Mouse (Mus musculus) T-helper 1 cell (primary cell): ENCODE measurements at regions not wholly inside any gene's neighbourhood (a gene's known extent, or its start where the extent isn't known, plus 50 kb on each side); places are given as distances from the start of the nearest gene placed in this dataset.
"Not testable (repeated sequence)": the region's sequence is repeated elsewhere in the genome, so short reads cannot be mapped to it uniquely, and the experiment has no call there.

Experiments used
- in situ Hi-C: fragments of 300-600 bp; cut with MboI, MseI; formaldehyde crosslinking; loops from one replicate; pipeline ENCODE4 v1.15.1; 2025; ENCODE audit warnings: high pct_unique_total_duplicates

- in situ Hi-C loops: no loop called here
Measured at GRCm38 (mm10) chr19:35034408-35034807, 112.2 kb downstream of the Kif20b start.

DNA sequence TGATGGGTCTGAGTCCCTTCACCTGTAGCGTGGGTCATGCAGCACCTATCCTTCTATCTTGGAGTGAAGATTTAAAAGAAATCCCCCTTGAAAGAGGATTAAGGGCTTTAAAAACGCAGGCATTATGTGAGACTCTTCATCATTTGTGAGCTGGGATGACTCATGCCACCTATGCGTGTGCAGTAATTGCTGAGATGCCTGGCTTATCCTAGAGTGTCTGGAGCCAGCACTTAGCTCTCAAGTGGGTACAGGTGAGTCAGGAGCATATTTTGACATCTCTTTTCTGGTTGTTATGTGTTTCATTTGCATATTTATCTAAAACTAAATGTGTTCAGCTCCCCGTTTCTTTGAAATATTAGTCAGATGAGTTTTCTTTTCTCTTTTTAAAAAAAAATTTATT lies 123.4 kb downstream of the Kif20b start:
- in situ Hi-C loops: no loop called here

DNA sequence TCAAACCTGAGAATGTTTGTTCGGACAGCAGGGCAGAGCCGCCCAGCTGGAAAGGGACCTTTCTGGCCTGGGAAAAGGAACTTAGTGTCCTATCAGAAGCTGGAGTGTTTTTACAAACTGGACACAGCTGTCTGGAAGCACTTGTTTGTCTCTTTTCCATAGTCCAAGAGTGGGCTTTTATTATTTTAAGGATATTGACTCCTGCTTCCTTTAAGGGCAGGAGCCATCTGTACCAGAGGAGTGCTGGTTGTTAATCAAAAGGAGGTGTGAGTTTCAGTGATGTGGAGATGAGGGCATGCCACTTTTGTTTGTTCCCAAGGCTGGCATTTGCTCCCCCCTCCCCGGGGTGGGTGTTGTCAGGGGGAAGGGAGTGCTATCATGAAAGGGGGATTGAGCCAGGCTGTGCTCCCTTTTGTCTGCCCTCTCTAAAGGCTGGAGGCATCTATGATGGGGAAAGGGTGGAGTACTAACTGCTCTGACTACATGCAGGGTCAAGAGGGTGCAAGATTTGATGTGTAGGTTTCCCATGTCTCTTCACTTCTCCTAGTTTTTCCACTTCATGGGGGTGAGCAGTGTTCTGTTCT lies 144.3 kb downstream of the Kif20b start:
- in situ Hi-C loops: loop anchor here (10.0 kb wide), 2 partner anchors 62 to 318 kb away; no protein-coding TSS in a partner anchor

DNA sequence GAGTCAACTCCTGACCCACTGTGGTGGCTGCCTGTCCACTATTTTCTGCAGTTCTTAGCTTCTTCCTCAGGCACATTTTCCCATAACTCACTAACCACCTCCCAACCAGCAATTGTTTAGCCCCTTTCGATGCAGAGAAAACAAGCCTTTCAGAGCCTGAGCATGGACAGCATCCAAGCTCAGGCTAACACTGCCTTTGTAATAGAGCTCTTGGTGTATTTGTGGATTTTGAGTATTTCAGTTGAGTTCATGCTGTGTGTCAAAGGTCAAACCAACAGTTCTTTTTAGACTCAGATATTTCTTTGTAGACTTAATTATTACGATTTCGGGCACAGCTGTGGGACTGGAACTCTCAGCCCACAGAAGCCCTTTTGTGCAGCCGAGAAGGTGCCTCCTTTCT lies 159.0 kb downstream of the Kif20b start:
- in situ Hi-C loops: loop anchor here (10.0 kb wide), 1 partner anchor 1164 kb away; no protein-coding TSS in a partner anchor

DNA sequence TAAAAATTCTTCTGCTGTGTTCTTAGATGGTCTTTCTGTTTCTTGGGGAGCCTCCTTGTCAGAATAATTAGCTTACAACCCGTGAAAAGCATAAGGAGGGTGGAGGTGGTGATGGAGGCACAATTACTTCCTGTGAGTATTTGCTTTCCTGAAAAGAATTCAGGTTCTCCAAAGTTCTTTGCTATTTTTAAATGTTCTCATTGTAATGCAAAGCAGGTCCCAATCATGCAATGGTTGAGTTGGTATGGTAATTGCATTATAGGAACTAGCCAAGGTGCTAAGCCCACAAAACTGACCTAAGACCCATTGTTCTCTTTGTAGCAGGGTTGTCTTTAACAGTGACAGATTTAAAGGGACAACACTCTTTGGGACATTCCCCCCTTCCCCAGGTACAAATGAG lies 179.1 kb downstream of the Kif20b start:
- in situ Hi-C loops: no loop called here

DNA sequence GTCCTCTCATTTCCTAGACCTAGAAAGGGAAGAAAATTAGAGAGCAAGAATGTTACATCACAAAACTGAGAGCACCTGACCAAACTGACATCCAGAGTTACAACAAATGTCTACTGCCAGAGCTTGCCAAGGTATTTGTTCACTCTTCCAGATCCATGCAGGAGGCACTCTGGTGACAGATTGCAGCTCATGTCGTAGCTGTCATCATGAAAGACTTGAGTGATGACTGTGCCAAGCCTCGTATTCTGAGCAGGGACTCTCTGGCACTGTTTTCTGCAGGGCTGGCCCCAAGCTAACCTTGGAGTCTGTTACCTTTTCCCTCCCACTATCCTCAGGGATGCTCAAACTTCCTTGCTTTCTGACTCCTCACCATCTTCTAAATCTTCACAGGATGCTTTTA lies 192.2 kb downstream of the Kif20b start:
- in situ Hi-C loops: loop anchor here (10.0 kb wide), 2 partner anchors 1160 to 1650 kb away; no protein-coding TSS in a partner anchor

GRCm38 (mm10) chr19:35125278-35125677 lies 203.1 kb downstream of the Kif20b start:
- in situ Hi-C loops: loop anchor here (10.0 kb wide), 1 partner anchor 950 kb away; no protein-coding TSS in a partner anchor

- in situ Hi-C loops: loop anchor here (10.0 kb wide), 1 partner anchor 948 kb away; no protein-coding TSS in a partner anchor
Measured at GRCm38 (mm10) chr19:35126594-35127051, 204.5 kb downstream of the Kif20b start.

DNA sequence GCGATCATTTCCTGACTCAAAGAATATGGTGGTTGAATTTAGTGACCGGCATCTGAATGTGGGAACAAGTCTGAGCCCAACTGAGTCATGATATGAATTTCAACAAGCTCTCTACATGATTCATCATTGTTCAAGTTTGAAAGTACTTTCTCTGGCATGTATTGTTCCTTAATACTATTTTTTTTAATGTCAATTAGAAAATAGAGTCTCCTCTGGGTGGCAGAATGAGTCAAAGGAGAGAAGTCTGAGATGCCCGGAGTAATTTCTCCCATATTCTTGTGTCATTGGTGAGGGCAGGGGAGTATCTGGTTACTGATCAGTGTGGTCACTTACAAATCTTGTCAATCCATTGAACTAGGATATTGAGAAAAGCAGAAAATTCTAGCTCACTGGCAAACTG lies 205.9 kb downstream of the Kif20b start:
- in situ Hi-C loops: loop anchor here (10.0 kb wide), 1 partner anchor 947 kb away; no protein-coding TSS in a partner anchor

DNA sequence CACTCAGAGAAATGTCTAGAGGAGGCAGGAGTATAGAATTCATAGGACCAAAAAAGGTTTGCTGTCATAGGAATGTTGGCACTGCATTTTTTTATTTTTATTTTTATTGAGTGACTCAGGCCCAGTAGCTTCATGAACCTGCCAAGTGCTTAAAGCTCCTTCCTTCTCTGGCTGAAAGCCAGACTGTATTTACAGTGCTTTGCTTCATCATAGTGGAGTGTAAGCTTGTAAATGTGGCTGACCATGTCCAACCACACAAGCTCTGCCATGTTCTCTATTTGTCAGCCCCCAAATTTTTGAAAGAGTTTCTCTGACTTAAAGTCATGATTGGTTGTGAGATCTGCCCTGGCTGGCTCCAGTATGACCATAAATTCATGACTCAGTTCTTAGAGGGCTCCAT lies 221.0 kb downstream of the Kif20b start:
- in situ Hi-C loops: loop anchor here (10.0 kb wide), 1 partner anchor 698 kb away; no protein-coding TSS in a partner anchor

- in situ Hi-C loops: loop anchor here (10.0 kb wide), 1 partner anchor 699 kb away; no protein-coding TSS in a partner anchor
Measured at GRCm38 (mm10) chr19:35143781-35144180, 221.6 kb downstream of the Kif20b start.

DNA sequence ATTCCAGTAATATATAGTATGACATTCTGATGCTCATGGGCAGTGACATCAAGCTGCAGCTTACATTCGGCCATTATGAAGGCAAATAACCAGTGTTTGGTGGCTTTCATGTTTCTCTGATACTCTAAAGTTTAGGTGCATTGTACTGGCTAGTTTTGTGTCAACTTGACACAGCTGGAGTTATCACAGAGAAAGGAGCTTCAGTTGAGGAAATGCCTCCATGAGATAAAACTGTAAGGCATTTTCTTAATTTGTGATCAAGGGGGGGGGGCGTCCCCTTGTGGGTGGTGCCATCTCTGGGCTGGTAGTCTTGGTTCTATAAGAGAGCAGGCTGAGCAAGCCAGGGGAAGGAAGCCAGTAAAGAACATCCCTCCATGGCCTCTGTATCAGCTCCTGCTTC lies 227.3 kb downstream of the Kif20b start:
- in situ Hi-C loops: loop anchor here (10.0 kb wide), 1 partner anchor 705 kb away; no protein-coding TSS in a partner anchor

DNA sequence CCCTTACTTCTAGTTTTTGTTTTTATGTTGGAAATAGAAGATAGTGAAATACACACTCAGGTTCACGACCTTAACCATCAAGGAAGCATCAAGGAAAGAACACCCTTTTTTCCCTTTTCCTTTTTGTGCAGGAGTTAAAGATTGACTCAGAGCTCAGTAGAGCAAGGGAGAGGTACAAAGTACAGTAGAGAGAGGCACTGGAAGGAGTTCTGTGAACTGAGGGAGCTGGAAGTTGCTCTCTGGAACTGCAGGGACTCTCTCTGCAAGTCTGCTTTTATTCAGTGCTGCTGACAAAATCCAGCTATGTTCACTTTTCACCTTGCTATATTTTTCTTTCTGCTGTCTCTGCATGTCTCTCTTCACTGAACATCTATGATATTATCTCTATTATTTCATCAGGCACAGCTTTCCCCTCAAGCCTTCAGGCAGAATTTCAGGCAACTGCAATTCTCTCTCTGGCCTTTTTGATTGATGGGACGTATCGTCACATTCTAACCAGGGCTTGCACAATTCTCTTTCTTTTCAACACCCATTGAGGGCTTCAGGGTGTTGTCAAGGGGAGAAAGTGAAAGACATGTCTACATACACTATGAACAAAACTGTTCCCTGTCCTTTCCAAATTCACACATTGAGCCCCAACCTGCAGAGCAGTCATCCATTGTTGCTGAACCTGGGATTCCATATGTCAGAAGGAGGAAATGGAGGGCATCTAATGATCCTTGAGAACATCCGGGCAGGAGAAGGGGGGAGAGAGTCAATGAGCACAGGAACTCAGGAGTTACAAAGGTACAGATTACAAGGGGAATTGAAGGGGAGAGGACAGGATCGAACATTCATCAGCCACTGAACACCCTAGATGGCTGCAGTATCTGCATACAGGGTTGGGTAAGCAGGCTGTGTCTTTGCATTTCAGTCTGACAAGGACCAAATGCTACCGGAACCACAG lies 228.9 kb downstream of the Kif20b start:
- in situ Hi-C loops: no loop called here

DNA sequence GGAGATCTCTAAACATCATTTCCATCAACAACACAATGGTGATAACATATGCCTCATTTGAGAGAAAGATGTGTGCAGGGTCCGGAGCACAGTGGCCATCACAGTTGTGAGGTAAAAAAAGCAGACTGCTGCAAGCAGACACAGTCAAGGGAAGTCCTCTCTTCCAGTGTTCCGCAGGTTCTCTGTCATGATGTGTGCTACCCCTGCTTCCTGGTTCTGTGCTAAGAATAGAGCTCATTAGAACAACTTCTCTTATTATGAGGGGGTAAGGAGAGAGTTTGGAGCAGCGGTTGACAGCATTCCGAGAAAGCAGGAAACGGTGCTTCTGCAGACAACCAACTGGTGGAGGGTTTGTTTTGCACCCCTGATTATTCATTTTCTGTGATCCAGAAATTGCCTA lies 229.7 kb downstream of the Kif20b start:
- in situ Hi-C loops: no loop called here

DNA sequence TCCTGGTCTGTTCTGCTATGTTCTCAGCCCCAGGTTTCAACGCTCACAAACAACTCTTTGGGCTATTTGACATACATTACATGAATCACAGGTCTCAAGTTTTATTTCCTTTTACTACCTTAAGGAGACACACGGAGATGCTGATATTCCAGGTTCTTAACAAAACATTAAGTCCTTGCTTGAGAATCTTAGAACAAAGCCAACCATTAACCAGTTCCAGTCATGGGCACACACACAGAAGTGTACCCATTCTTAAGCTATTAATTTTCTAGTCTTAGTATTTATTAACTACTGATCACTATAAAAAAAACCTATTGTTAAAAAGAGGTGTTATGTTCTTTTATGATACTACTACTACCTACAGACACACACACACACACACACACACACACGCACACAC lies 235.7 kb downstream of the Kif20b start:
- in situ Hi-C loops: no loop called here

DNA sequence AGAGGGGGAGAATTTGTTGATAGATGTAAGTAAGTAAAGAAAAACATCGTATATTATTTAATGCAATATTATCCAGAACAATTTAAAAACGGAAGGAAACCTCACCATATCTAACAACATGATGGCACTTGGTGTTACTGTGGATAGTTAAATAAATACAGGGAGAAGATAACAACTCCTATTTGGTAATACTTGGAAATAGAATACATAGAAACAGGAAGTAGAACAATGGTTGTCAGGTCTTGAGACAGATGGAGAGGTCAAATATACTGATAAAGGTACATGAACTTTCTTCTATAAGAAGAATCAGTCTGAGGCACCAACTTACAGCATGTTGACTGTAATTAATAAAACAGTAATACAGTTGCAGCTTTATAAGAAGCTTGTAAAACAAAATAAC lies 242.6 kb downstream of the Kif20b start:
- in situ Hi-C loops: no loop called here

- in situ Hi-C loops: no loop called here
Measured at GRCm38 (mm10) chr19:35170554-35170953, 248.4 kb downstream of the Kif20b start.

DNA sequence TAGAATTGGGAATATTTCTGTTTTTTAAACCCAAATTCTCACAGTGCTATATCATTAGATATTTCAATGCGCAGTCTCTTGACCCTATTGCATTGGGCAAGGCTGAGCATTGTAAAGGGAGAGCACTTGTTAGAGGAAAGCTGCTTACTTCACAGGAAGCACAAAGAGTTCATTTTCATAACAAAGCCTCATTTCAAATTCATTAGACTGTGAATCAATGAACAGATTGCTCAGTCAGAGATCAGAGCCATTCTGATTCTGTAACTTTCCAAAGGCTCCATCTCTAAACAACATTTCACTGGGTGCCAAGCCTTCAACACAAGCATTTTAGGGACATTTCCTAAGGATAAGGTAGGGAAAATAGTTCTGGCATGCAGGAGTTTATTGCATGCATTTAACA lies 257.9 kb downstream of the Kif20b start:
- in situ Hi-C loops: no loop called here

DNA sequence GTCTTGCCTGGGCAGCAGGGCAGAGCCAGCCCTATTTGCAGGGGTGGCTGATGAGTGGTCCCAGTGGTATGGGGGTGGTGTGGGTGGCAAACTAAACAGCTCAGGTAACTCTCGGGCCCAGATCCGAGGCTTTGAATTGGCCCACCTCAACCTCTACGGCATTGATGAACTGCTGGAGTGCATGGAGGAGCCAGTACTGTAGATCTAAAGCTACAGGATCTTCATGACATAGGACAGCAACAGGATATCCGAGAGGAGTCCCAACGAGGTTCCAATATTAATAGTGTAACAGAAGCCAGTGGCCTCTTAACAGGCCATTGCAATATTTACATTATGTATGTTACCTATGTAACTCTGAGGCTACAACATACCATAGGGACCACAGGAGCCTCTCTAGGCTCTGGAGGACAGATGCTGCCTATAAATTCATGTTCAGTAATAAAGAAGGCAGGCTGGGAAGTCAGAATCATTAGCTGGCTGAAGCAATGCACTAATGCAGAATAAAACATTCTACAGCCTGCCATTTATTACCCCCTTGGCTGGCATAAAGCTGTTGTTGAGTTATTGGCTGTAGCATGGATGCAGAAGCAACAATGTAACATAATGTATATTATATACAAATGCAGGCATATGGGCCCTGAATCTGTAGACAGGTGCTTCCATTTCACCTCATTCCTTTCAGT lies 283.5 kb downstream of the Kif20b start:
- in situ Hi-C loops: no loop called here

- in situ Hi-C loops: no loop called here
Measured at GRCm38 (mm10) chr19:35244188-35244587, 322.0 kb downstream of the Kif20b start.

DNA sequence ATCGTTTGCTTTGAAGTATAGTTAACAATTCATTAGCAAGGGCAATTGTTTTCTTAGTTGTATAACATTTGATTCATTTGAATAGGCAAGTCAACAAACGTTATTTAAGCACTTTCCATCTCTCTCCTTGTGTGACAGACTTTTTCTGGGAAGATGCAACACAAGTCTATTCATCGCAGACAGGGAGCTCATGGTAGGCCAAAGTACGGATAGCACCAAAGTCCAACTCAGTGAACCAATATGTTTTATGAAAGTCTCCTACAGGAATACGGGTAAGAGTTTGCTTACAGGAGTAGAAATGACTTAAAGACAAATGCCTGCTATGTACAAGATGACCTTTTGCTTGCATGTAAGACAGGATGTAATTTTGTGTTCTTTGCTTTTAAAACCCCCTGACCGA lies 325.4 kb downstream of the Kif20b start:
- in situ Hi-C loops: no loop called here

GRCm38 (mm10) chr19:35258634-35259033 lies 336.5 kb downstream of the Kif20b start:
- in situ Hi-C loops: not testable (repeated sequence)
